Mouse (Mus musculus) ZHBTc4 (cell line): ENCODE results near the gene C9.

Source experiments
- DNase-seq: peaks from one replicate; pipeline ENCODE4 v3.0.0-alpha.2; 2011; ENCODE audit warnings: low read depth, low spot score

The C9 gene

GRCm38 (mm10) chr15:6483561-6483960, 38.4 kb downstream of the C9 start:
- no peak for DNase-seq

- DNase-seq: no peak
Observed at GRCm38 (mm10) chr15:6492386-6492785, 47.3 kb downstream of the C9 start.

- no peak for DNase-seq
Observed at GRCm38 (mm10) chr15:6498396-6499070, 53.4 kb downstream of the C9 start.

- no peak for DNase-seq
Observed at GRCm38 (mm10) chr15:6500787-6501186, 55.7 kb downstream of the C9 start.

- no peak for DNase-seq
Observed at GRCm38 (mm10) chr15:6517525-6517924, 72.4 kb downstream of the C9 start.

GRCm38 (mm10) chr15:6519417-6520255, 74.5 kb downstream of the C9 start:
- DNase-seq: no peak

- no peak for DNase-seq
Observed at GRCm38 (mm10) chr15:6520505-6521155, 75.5 kb downstream of the C9 start.

GRCm38 (mm10) chr15:6522653-6523167, 77.6 kb downstream of the C9 start, which contains the start of gene Fyb:
Gene Fyb (plus strand): TSS chr15:6522853.
- DNase-seq: no peak

GRCm38 (mm10) chr15:6524801-6525200, 79.7 kb downstream of the C9 start:
- DNase-seq: no peak

- no peak for DNase-seq
Observed at GRCm38 (mm10) chr15:6525386-6525785, 80.3 kb downstream of the C9 start.

- DNase-seq: no peak
Observed at GRCm38 (mm10) chr15:6533858-6534343, 88.8 kb downstream of the C9 start.

- no peak for DNase-seq
Observed at GRCm38 (mm10) chr15:6534592-6534991, 89.5 kb downstream of the C9 start.

GRCm38 (mm10) chr15:6539639-6540338, 94.7 kb downstream of the C9 start:
- no peak for DNase-seq
